Mouse (Mus musculus) heart, postnatal 0 days (tissue): Measurements from ENCODE around the gene Met.

ENCODE experiments used
- CTCF ChIP-seq: IDR thresholded peaks from 2 replicates; pipeline ENCODE4 v1.5.1; 2016; ENCODE audit warnings: antibody characterized with exemption, control low read depth, low read depth
- EP300 ChIP-seq: IDR thresholded peaks from 2 replicates; pipeline ENCODE4 v1.6.1; 2016; ENCODE audit warnings: antibody characterized with exemption, low read depth

GRCm38 (mm10) chr6:17554757-17555156 is 91.2 kb downstream of the Met start:
- TF ChIP-seq CTCF (no peak), EP300 (no peak)
